Mouse (Mus musculus) neural tube, embryonic 11.5 days (tissue): Measurements from ENCODE around the gene Ppat. TPM values are rescaled to one million over a fixed set of nuclear protein-coding genes. Genes with fewer than 3 reads are reported as not detected.
"Not testable (repeated sequence)": the region's sequence is repeated elsewhere in the genome, so short reads cannot be mapped to it uniquely, and the experiment has no call there.

Experiments
- ATAC-seq: fragments of 200-750 bp; cut with Nextera tagmentation; 2 replicates; pipeline ENCODE4 v1.8.0; 2017; ENCODE audit warnings: moderate number of reproducible peaks, mild to moderate bottlenecking, moderate TSS enrichment, moderate library complexity; ENCODE audit not compliant: insufficient read depth, low FRiP score, low TSS enrichment
- DNase-seq: peaks from one replicate; pipeline ENCODE4 v3.0.0-alpha.2; 2015; ENCODE audit warnings: low spot score
- H3K27ac ChIP-seq: fragments of 300-500 bp; sonication (generic); 2 replicates; pipeline ENCODE4 v1.5.1; 2014; ENCODE audit warnings: low read depth, mild to moderate bottlenecking, low read length
- H3K27me3 ChIP-seq: fragments of 300-500 bp; sonication (generic); 2 replicates; pipeline ENCODE4 v1.6.1; 2014; ENCODE audit warnings: mild to moderate bottlenecking, low read length, mixed read lengths; ENCODE audit not compliant: control insufficient read depth, insufficient read depth
- H3K36me3 ChIP-seq: fragments of 300-500 bp; sonication (generic); 2 replicates; pipeline ENCODE4 v1.6.1; 2014; ENCODE audit warnings: mild to moderate bottlenecking, low read length, moderate library complexity, mixed read lengths; ENCODE audit not compliant: control insufficient read depth, insufficient read depth
- H3K4me1 ChIP-seq: fragments of 300-500 bp; sonication (generic); 2 replicates; pipeline ENCODE4 v1.6.1; 2014; ENCODE audit warnings: low read length, mixed read lengths; ENCODE audit not compliant: control insufficient read depth, insufficient read depth
- H3K4me2 ChIP-seq: fragments of 300-500 bp; sonication (generic); 2 replicates; pipeline ENCODE4 v1.6.1; 2014; ENCODE audit warnings: low read depth, mild to moderate bottlenecking, moderate library complexity
- H3K4me3 ChIP-seq: fragments of 300-500 bp; sonication (generic); 2 replicates; pipeline ENCODE4 v1.5.1; 2014; ENCODE audit warnings: low read depth, low read length
- H3K9ac ChIP-seq: fragments of 300-500 bp; sonication (generic); 2 replicates; pipeline ENCODE4 v1.6.1; 2014; ENCODE audit warnings: mild to moderate bottlenecking, low read length
- H3K9me3 ChIP-seq: fragments of 300-500 bp; sonication (generic); 2 replicates; pipeline ENCODE4 v1.6.1; 2016; ENCODE audit warnings: low read length; ENCODE audit not compliant: control insufficient read depth
- WGBS: fragments of 180-500 bp; shearing (Covaris S2); extraction: QIAGEN DNeasy Blood & Tissue Kit; methylation state at CpG from one replicate; pipeline ENCODE4 v1.1.7; 2014; 5-methylcytosine and 5-hydroxymethylcytosine counted together
- polyA plus RNA-seq: library from polyadenylated mRNA; unstranded; fragments of >200 nt; fragmentation: Nextera tagmentation; extraction: Ambion mirVana; gene quantifications from 2 replicates; pipeline ENCODE4 v1.2.1, GENCODE M21; 2014

Ppat gene
- polyA plus RNA-seq, 1 experiment from 2014 or later = 40.8 TPM

DNA sequence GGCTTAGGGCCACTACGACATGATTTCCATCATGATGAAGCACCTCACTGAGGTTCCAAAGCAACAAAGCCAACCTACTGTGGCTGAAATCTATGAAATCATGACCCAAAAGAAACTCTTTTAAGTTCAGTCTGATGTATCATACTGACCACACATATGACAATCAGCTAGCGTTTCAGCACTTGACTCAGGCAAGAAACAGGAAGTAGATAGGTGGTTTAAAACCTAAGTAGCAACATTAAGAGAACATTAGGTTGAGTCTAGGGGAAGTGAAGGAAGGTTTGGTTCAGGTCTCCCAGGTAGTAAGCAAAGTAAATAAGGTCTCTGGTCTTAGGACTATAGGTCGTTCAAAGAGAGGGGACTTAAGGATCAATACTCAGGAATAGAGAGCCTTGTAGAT, 22.1 kb upstream of the Ppat start:
- no peak for ATAC-seq
- DNase-seq = no peak
- Histone ChIP-seq H3K4me3 (no peak overlapping the region), H3K27ac (no peak overlapping the region), H3K9ac (no peak overlapping the region), H3K36me3 (peaks cover 5% of the 10 kb centered on the region; the same call in 1 of the 2 replicates), H3K27me3 (no peaks in the 10 kb centered on the region), H3K9me3 (no peaks in the 10 kb centered on the region), H3K4me2 (peak overlapping the region; percentile 92), H3K4me1 (0 out of 2 replicates have a peak, but pooled peaks cover 6% of the 10 kb centered on the region)
- 68% methylated on average over 3 of the region's 3 CpGs for WGBS

DNA sequence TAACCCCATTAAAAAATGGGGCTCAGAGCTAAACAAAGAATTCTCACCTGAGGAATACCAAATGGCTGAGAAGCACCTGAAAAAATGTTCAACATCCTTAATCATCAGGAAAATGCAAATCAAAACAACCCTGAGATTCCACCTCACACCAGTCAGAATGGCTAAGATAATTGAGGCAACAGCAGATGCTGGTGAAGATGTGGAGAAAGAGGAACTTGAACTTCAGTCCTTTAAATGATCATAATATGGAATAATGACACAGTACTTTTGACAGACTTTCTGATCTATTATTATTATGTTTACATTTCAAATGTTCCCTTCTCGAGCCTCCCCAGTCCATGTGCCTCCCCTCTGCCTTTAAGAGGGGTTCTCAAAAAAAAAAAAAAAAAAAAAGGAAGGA, 19.7 kb upstream of the Ppat start:
- H3K4me2 ChIP-seq, DNase-seq, H3K4me1 ChIP-seq, H3K4me3 ChIP-seq, H3K36me3 ChIP-seq, H3K9me3 ChIP-seq, H3K27me3 ChIP-seq, H3K27ac ChIP-seq, H3K9ac ChIP-seq, ATAC-seq: not testable (repeated sequence)
- 80% methylated on average over 1 of the region's 1 CpGs for WGBS

GRCm38 (mm10) chr5:76969250-76969649, 17.9 kb upstream of the Ppat start:
- no peaks in the 10 kb centered on the region for H3K27me3 ChIP-seq
- ATAC-seq (no peak), DNase-seq (no peak)
- H3K36me3 ChIP-seq = peaks cover 11% of the 10 kb centered on the region
- H3K4me1 ChIP-seq = 0 out of 2 replicates have a peak, but pooled peaks cover 4% of the 10 kb centered on the region
- no peaks in the 10 kb centered on the region for H3K9me3 ChIP-seq
- WGBS = 89% methylated on average over 5 of the region's 5 CpGs
- H3K27ac ChIP-seq = no peak overlapping the region
- no peak overlapping the region for H3K4me3 ChIP-seq
- H3K9ac ChIP-seq = no peak overlapping the region
- no peak overlapping the region for H3K4me2 ChIP-seq

- Histone ChIP-seq H3K9ac (no peak overlapping the region), H3K36me3 (peaks cover 13% of the 10 kb centered on the region), H3K4me2 (no peak overlapping the region), H3K27ac (no peak overlapping the region), H3K4me1 (no peaks in the 10 kb centered on the region), H3K4me3 (no peak overlapping the region), H3K27me3 (no peaks in the 10 kb centered on the region), H3K9me3 (no peaks in the 10 kb centered on the region)
- DNase-seq (no peak), ATAC-seq (no peak)
- 94% methylated on average over 3 of the region's 3 CpGs for WGBS
Measured at GRCm38 (mm10) chr5:76964651-76965050, 13.3 kb upstream of the Ppat start.

- no peaks in the 10 kb centered on the region for H3K27me3 ChIP-seq
- no peaks in the 10 kb centered on the region for H3K9me3 ChIP-seq
- H3K4me1 ChIP-seq = no peaks in the 10 kb centered on the region
- no peak for ATAC-seq
- H3K27ac ChIP-seq = no peak overlapping the region
- no peak overlapping the region for H3K9ac ChIP-seq
- H3K4me2 ChIP-seq = no peak overlapping the region
- DNase-seq = no peak
- peaks cover 17% of the 10 kb centered on the region for H3K36me3 ChIP-seq
- no peak overlapping the region for H3K4me3 ChIP-seq
- 77% methylated on average over 11 of the region's 11 CpGs for WGBS
Measured at GRCm38 (mm10) chr5:76962545-76962944, 11.2 kb upstream of the Ppat start.

GRCm38 (mm10) chr5:76959587-76959986, 8.2 kb upstream of the Ppat start:
- ATAC-seq (no peak), DNase-seq (no peak)
- Histone ChIP-seq H3K9me3 (no peaks in the 10 kb centered on the region), H3K27ac (no peak overlapping the region), H3K4me2 (no peak overlapping the region), H3K4me3 (no peak overlapping the region), H3K36me3 (peaks cover 12% of the 10 kb centered on the region), H3K4me1 (no peaks in the 10 kb centered on the region), H3K9ac (no peak overlapping the region), H3K27me3 (no peaks in the 10 kb centered on the region)
- WGBS = 89% methylated on average over 5 of the region's 5 CpGs

DNA sequence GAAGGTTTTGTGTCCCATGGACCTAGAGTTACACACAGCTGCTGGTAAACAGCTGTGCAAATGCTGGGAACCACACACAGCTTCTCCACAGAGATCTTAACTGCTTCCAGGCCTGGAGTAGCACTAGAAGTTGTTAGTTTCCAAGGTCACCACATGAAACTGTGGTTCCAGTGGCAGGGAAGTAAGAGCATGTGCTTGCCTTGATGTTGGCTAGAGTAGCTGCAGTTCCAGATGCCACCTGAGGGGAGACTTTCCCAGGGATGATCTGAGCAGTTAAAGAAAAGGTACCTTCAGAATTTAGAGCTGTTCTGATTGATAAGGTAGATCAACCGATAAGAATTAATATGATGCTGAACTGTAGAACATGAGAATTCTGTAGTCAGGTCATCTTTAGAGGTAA, 6.6 kb upstream of the Ppat start:
- WGBS = 100% methylated on average over 1 of the region's 1 CpGs
- H3K27ac ChIP-seq = no peak overlapping the region
- no peak overlapping the region for H3K9ac ChIP-seq
- H3K9me3 ChIP-seq = no peaks in the 10 kb centered on the region
- H3K4me3 ChIP-seq = no peak overlapping the region
- H3K36me3 ChIP-seq = peaks cover 12% of the 10 kb centered on the region
- H3K4me1 ChIP-seq = no peaks in the 10 kb centered on the region; the same call in 1 of the 2 replicates
- H3K27me3 ChIP-seq = no peaks in the 10 kb centered on the region
- ATAC-seq = no peak
- DNase-seq = no peak
- H3K4me2 ChIP-seq = no peak overlapping the region

DNA sequence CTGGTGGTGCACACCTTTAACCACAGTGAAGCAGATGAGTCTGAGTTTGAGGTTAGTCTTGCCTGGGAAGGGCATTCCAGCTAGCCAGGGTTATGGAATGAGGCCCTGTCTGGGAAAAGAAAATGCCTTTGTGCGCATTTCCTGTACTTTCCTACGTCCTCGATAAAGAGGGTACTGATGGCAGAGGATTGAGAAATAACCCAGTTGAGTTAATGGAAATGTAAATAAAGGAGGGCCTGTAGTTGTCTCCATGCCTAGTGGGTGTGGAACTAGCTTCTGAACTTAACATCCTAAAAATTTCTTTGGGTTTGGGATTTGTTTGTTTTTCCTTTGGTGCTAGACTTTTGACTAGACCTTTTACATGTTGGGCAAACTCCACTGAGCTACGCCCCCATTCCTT, 4.1 kb upstream of the Ppat start:
- no peak for ATAC-seq
- Histone ChIP-seq H3K27ac (no peak overlapping the region), H3K9ac (no peak overlapping the region), H3K4me2 (no peak overlapping the region), H3K36me3 (peaks cover 10% of the 10 kb centered on the region), H3K9me3 (no peaks in the 10 kb centered on the region), H3K4me3 (no peak overlapping the region), H3K4me1 (no peaks in the 10 kb centered on the region; the same call in 1 of the 2 replicates), H3K27me3 (no peaks in the 10 kb centered on the region)
- DNase-seq = no peak
- 90% methylated on average over 4 of the region's 4 CpGs for WGBS

- Histone ChIP-seq H3K36me3 (peaks cover 6% of the 10 kb centered on the region), H3K4me3 (no peak overlapping the region), H3K9me3 (no peaks in the 10 kb centered on the region), H3K27ac (no peak overlapping the region), H3K4me1 (no peaks in the 10 kb centered on the region; the same call in 1 of the 2 replicates), H3K27me3 (no peaks in the 10 kb centered on the region), H3K4me2 (no peak overlapping the region), H3K9ac (no peak overlapping the region)
- DNase-seq = no peak
- no peak for ATAC-seq
- WGBS = 85% methylated on average over 6 of the region's 6 CpGs
Measured at GRCm38 (mm10) chr5:76954271-76954900, 3.0 kb upstream of the Ppat start.
